Mouse (Mus musculus) lung, adult 2 months (tissue): ENCODE results near the gene Chd3. TPM values are rescaled to one million over a fixed set of nuclear protein-coding genes. Genes with fewer than 3 reads are reported as not detected.
A peak's percentile ranks its signal among the peaks of the same experiment; 100 is the strongest.

Experiments
- DNase-seq: peaks from one replicate; pipeline ENCODE4 v3.0.0; 2022
- H3K4me1 ChIP-seq: fragments of 200-500 bp; 2 replicates; pipeline ENCODE4 v1.6.1; 2011; ENCODE audit warnings: low read length; ENCODE audit not compliant: control insufficient read depth, insufficient read depth
- H3K4me3 ChIP-seq: fragments of 200-500 bp; replicated peaks from 2 replicates; pipeline ENCODE3; 2011; ENCODE audit warnings: low read depth, mild to moderate bottlenecking, control low read depth, low read length; ENCODE audit errors: extremely low read depth
- CTCF ChIP-seq: fragments of 200-500 bp; IDR thresholded peaks from 2 replicates; pipeline ENCODE4 v1.5.1; 2011; ENCODE audit warnings: mild to moderate bottlenecking, low read length, control low read depth; ENCODE audit not compliant: insufficient read depth
- POLR2A ChIP-seq: fragments of 200-500 bp; IDR thresholded peaks from 2 replicates; pipeline ENCODE4 v1.6.1; 2011; ENCODE audit warnings: low read depth, mild to moderate bottlenecking, control low read depth, low read length, borderline replicate concordance; ENCODE audit errors: extremely low read depth
- WGBS: fragments of 180-500 bp; shearing (Covaris S2); methylation state at CpG from one replicate; pipeline ENCODE4 v1.1.7; 2018; 5-methylcytosine and 5-hydroxymethylcytosine counted together
- polyA plus RNA-seq: library from polyadenylated mRNA; depleted of rRNA; stranded (reverse); fragments of >200 nt; gene quantifications from 2 replicates; pipeline ENCODE4 v1.2.3, GENCODE M21; 2012

Gene Chd3
- polyA plus RNA-seq, 1 experiment = 135 TPM

DNA sequence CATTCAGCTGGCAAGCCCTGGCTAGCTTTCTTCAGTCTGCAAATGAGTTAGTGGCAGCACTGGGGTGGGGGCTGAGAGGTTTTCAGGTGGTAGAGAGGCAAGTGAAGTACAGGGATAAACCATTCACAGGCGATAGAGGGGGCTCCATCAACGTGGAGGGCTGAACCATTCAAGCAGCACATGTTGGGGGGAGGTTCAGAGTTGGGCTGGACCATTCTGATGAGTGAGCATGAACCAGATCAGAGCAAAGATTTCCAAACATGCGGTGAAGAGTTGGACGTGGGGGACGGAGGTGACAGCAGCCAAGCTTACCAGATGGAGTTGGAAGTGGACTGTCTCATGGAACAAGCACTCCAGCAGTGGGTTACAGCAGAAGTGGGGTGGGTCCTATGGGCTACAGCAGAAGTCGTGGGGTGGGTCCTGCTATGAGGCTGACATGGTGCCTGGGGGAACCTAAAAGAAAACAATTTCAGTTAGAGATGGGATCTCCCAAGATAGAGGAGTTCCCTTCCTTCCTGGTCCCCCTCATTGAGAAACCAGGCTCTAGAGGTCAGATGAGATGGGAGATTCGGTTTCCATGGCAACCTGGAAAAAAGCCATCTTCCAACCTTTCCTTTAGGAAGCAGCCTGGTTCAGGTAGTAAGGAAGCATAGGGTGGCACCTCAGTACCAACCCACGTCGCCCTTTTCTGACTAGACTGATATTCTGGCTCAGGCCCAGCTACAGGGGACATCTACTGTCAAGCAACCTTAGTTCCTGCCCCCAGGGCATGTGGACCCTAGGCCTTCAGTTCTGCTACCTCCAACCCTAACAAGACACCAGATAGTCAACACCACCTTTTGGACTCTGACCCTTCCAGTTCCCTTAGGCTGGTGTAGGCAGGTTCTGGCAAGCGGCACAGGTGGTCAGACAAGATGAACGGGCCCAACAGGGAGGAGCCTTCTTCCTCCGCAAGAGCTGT is 44.3 kb upstream of the Chd3 start, which contains the start of gene Kdm6b:
Gene Kdm6b (minus strand): TSS at position 455 of the 961 bp plus-strand sequence.
- Histone ChIP-seq H3K4me1 (peaks cover 13% of the 10 kb centered on the region; the same call in 1 of the 2 replicates), H3K4me3 (no peak within 1 kb of the TSS)
- DNase-seq = no peak
- TF ChIP-seq CTCF = no peak
- TF ChIP-seq POLR2A = no peak
- 37% methylated on average over 12 of the region's 12 CpGs for WGBS

DNA sequence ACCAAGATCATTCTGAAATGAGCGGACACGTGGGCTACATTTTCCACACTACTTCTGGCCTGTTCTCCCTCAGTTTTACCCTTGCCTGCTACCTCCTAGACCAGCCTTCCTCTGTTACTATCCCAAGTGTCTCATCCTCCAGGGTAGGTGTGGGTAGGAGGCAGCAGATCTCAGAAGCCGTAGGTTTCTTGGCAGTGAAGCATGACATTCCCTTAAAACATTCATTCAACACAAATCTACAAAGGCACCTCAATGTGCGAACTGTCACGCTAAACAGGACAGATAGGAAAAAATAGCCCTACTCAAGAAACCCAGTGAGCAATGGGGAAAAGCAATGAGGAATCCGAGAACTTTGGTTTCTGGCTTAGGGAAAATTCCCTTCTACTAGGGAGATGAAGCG is 43.3 kb upstream of the Chd3 start:
- WGBS = 75% methylated on average over 7 of the region's 7 CpGs
- H3K4me1 ChIP-seq = peaks cover 19% of the 10 kb centered on the region

DNA sequence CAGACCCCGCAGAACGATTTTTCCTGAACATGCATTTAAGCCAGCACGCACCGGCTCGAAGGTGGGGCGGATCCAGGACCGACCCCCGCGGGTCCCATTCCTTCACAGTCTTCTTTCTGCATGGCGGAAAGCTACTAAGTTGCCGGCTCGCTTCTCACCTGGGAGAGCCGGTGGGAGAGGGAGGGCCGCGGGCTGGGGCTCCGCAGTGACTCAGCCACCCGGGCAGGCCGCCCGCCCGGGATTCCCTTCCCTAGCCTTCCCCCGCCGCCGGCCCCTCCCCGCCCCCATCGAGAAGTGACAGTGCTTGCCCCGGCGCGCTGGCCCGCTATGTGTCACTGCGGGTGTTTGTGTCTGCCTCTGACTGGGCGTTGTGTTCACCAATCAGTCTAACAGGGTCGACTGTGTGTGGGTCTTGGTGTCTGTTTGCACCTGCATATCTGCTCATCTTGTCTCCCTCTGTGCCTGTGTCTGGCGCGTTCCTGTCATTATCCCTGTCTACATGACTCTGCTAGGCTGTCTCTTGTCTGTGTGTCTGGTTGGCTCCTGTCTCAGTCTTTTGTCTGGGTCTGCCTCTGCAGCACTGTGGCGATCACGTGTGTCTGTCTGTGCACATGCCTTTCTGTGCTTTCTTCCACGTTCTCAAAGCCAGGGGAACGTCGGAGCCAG is 42.5 kb upstream of the Chd3 start:
- TF ChIP-seq CTCF = no peak
- TF ChIP-seq POLR2A = no peak
- Histone ChIP-seq H3K4me1 (peaks cover 19% of the 10 kb centered on the region), H3K4me3 (peak overlapping the region; percentile 90)
- WGBS = 1% methylated on average over 39 of the region's 39 CpGs
- DNase-seq = peak; percentile 62

More for the DNA sequence above, 43.3 kb upstream of the Chd3 start:
- DNase-seq = no peak
- H3K4me3 ChIP-seq = no peak overlapping the region
- TF ChIP-seq CTCF (no peak), POLR2A (no peak)

DNA sequence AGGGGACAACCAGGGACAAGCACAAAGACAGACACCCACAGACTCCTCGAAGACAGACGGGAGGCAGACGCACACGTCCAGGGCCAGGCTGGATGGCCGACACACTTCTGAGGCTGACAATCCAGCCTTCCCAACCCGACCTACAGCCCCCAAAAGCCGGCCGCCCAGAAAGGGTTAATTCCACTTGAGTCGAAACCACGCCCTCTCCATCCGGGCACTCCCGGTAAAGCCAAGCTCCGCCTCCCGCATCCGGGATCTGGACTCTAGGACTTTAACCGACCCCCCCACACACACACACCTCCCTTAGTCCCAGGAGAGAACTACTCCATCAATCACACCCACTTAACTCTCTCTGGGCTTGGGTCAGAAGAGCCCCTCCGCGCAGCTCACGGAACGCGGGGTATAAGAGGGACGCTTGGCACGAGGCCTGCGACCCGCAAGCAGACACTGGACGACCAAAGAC is 41.9 kb upstream of the Chd3 start:
- peaks cover 19% of the 10 kb centered on the region for H3K4me1 ChIP-seq
- WGBS = under 1% methylated on average over 26 of the region's 26 CpGs
- TF ChIP-seq CTCF = no peak
- TF ChIP-seq POLR2A = peak; percentile 33; the same call in 1 of the 2 replicates
- peak overlapping the region; percentile 90 for H3K4me3 ChIP-seq
- peak; percentile 90 for DNase-seq

DNA sequence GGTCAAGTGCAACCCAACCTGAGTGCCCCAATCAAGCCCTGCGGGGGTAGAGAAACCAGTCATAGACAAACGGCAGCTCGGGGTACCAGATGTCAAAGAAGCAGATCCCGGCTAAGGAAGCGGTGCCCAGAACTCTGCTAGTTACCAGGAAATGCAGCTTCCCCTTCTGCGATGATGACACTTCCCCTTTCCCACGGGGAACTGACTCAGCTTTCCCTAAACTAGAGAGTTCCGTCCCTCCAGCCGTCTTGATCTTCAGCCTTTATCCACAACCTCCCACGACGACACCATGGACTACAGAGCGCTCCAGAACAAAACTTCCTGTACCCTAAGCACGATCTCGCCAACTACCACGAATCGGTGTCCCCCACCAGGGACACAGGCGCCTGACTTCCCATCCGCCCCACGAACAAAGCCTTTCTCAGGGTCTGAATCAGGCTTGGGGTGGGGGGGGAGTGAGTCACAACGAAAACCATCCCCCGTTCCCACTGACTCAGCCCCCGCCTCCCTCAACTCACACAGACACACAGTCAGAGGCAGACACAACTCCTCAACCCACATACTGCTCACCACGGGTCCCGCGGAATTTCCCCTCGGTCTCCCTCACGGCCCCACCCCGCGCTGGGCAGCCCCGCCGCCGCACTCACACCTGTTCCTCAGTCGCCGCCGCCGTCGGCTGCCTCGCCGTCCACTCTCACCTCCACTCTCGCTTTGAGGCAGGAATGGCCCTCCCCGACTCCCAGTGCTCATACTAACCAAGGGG is 41.3 kb upstream of the Chd3 start:
- TF ChIP-seq POLR2A (peak; percentile 32; the same call in 1 of the 2 replicates), CTCF (no peak)
- Histone ChIP-seq H3K4me1 (peaks cover 19% of the 10 kb centered on the region), H3K4me3 (peak overlapping the region; percentile 90)
- WGBS = under 1% methylated on average over 41 of the region's 41 CpGs
- DNase-seq = peak; percentile 73

DNA sequence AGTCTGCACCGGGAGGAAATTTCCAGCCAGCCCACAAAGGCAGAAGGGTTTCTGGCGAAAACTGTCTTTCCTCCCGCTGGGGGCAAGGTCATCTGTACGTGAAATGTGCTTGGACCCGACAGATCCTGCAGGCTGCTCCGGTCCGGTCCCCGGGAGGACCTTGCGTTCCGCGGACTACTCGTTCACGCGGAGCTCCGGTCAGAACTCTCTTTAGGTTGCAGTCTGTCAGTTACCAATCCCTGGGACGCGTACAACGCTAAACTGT is 40.8 kb upstream of the Chd3 start:
- Histone ChIP-seq H3K4me1 (peaks cover 19% of the 10 kb centered on the region), H3K4me3 (peak overlapping the region; percentile 90)
- TF ChIP-seq POLR2A (no peak), CTCF (no peak)
- peak; percentile 82 for DNase-seq
- WGBS = under 1% methylated on average over 18 of the region's 18 CpGs

DNA sequence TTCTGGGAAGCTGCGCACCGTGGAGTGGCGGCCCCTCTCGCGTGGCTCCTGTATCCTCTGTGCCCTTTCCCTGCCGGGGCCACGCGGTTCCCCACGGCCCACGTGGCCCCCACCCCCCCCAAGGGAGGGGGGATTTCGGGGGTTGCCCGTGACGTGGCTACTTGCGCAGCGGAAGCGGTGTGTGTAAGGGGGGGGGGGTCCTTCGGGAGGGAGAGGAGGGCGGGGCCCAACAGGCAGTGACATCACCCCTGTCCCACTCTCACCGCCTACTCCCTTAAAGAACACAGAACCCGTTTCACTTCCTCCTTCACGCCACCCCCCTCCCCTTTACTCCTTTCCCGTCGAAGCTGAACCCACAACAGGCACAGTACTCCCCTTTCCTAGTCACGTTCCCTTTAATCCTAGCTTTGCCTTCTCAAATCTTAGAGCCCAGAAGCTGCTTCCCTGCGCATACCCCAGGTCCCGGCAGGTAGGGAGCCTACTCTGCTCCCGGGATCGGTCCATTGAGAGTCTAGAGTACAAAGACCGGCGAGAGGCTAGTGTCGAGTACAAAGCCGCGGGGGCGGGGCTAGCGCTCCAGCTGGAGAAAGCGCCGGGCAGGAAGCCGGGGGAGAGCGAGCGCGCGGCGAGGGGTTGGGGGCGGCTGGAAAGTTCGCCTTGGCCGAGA is 40.3 kb upstream of the Chd3 start:
- H3K4me3 ChIP-seq = peak overlapping the region; percentile 90
- TF ChIP-seq CTCF (no peak), POLR2A (peak; percentile 58; the same call in 1 of the 2 replicates)
- DNase-seq = no peak
- peaks cover 18% of the 10 kb centered on the region for H3K4me1 ChIP-seq
- WGBS = under 1% methylated on average over 44 of the region's 46 CpGs

DNA sequence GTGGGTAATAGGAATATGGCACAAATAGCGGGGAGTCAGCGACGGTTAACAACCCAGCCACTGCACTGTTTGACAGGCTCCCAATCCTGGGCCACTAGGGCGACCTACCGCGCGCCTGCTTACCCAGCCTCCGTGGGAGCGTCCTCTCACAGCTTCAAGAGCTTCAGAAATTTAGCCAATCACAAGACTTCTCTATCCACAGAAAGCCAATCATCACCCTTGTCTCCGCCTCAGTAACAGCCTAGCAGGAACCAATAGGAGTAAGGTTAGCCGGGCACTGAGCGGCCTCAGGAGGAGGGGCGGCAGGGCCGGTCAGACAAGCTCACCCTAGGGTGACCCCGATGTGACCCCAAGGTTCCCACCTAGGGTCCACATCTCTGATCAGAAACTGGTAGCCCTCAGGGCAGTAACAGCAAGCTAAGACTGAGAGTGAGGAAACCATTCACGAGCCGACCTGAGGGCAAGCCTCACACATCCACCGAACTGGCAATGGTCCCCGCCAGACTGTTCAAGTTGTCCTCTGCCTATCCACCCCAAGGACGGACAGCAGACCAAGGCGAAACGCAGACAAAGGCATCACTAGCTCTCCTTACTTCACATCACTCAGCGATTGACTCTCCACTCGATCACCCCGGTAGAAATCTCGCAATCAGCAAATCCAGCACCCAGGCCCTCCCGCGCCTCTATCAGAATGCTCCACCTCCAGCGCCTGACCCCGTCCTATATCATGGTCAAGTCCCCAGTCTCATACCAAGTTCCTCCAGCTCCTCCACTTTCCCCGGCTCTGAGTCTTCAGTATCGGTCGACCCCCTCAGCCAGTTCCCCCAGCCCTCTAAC is 39.6 kb upstream of the Chd3 start:
- no peak for TF ChIP-seq CTCF
- peak; percentile 40; the same call in 1 of the 2 replicates for TF ChIP-seq POLR2A
- Histone ChIP-seq H3K4me3 (peak overlapping the region; percentile 90), H3K4me1 (peaks cover 13% of the 10 kb centered on the region)
- peak; percentile 81 for DNase-seq
- under 1% methylated on average over 33 of the region's 33 CpGs for WGBS

DNA sequence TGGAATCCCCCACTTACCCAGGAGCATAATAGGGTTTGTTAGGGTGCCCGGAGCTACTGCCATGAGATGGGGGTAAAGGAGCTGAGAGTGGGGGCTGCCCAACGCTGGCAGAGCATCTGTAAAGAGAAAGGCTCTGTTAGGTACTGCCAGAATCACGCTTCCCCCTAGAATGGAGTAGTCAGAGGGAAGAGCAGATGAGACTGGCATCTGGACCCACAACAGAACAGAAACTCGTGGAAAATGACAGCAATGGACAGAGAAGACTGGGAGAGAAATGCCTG is 38.5 kb upstream of the Chd3 start:
- no peak for DNase-seq
- no peak overlapping the region for H3K4me3 ChIP-seq
- WGBS = 79% methylated on average over 4 of the region's 4 CpGs

More for the DNA sequence above, 38.5 kb upstream of the Chd3 start:
- TF ChIP-seq CTCF (no peak), POLR2A (no peak)
- peaks cover 9% of the 10 kb centered on the region for H3K4me1 ChIP-seq
